Mouse (Mus musculus) CH12.LX (cell line): ENCODE results near the gene Dync2li1. TPM values are rescaled to one million over a fixed set of nuclear protein-coding genes. Genes with fewer than 3 reads are reported as not detected.
A peak's percentile ranks its signal among the peaks of the same experiment; 100 is the strongest.

Experiments
- DNase-seq: peaks from one replicate; pipeline ENCODE4 v3.0.0-alpha.2; 2013; ENCODE audit errors: extremely low read depth
- H3K27ac ChIP-seq: 2 replicates; pipeline ENCODE4 v1.5.1; 2012; ENCODE audit warnings: low read depth, mild to moderate bottlenecking, control low read depth, moderate library complexity; ENCODE audit not compliant: insufficient read depth
- H3K27me3 ChIP-seq: replicated peaks from 2 replicates; pipeline ENCODE3; 2012; ENCODE audit warnings: inconsistent platforms
- H3K36me3 ChIP-seq, 2 experiments: replicated peaks in 1 of 2; 2 replicates each; pipeline versions ENCODE3 to v1.6.1; 2012; ENCODE audit warnings: inconsistent platforms in 1 of 2, low read length in 1 of 2, mild to moderate bottlenecking in 1 of 2, mixed read lengths in 1 of 2, moderate library complexity in 1 of 2; ENCODE audit not compliant: control insufficient read depth in 1 of 2, insufficient read depth in 1 of 2
- H3K4me1 ChIP-seq, 2 experiments: 2 replicates each; pipeline ENCODE4 v1.6.1; 2012; ENCODE audit warnings: inconsistent platforms in 1 of 2, moderate library complexity in 1 of 2; ENCODE audit not compliant: insufficient read depth in 2 of 2, control insufficient read depth in 1 of 2
- H3K4me2 ChIP-seq: 2 replicates; pipeline ENCODE4 v1.6.1; 2012; ENCODE audit warnings: low read depth, mild to moderate bottlenecking, control low read depth; ENCODE audit not compliant: poor library complexity, insufficient read depth, severe bottlenecking
- H3K4me3 ChIP-seq, 3 experiments: fragments of 150-350 bp in 1 of 3; sonication (generic) in 1 of 3; replicated peaks in 1 of 3; 2 replicates each; pipeline versions ENCODE3 to v1.5.1; 2011 to 2012; ENCODE audit warnings: low read depth in 2 of 3, low read length in 2 of 3, mild to moderate bottlenecking in 2 of 3, moderate library complexity in 2 of 3, control low read depth in 1 of 3, improper control_type of control experiment in 1 of 3, inconsistent platforms in 1 of 3, mixed read lengths in 1 of 3; ENCODE audit not compliant: poor library complexity in 1 of 3
- H3K79me2 ChIP-seq: replicated peaks from 2 replicates; pipeline ENCODE4 v1.6.1; 2012; ENCODE audit warnings: mild to moderate bottlenecking, moderate library complexity; ENCODE audit not compliant: control insufficient read depth, poor library complexity, insufficient read depth, severe bottlenecking; ENCODE audit errors: extremely low read depth
- H3K9ac ChIP-seq: 2 replicates; pipeline ENCODE4 v1.6.1; 2012; ENCODE audit warnings: low read depth, mild to moderate bottlenecking, control low read depth, moderate library complexity; ENCODE audit not compliant: insufficient read depth
- H3K9me3 ChIP-seq: replicated peaks from 2 replicates; pipeline ENCODE3; 2012; ENCODE audit warnings: low read length, inconsistent platforms, mixed read lengths
- BHLHE40 ChIP-seq: IDR thresholded peaks from 2 replicates; pipeline ENCODE4 v1.6.1; 2011; ENCODE audit warnings: mild to moderate bottlenecking, low read depth, low read length, improper control_type of control experiment
- CHD1 ChIP-seq: IDR thresholded peaks from 2 replicates; pipeline ENCODE4 v1.6.1; 2012; ENCODE audit warnings: low read depth, low read length, improper control_type of control experiment, inconsistent platforms
- CHD2 ChIP-seq: IDR thresholded peaks from 2 replicates; pipeline ENCODE4 v1.6.1; 2011; ENCODE audit warnings: low read length, improper control_type of control experiment
- ELF1 ChIP-seq: IDR thresholded peaks from 2 replicates; pipeline ENCODE4 v1.6.1; 2014; ENCODE audit warnings: low read depth, mild to moderate bottlenecking, inconsistent platforms, low read length, improper control_type of control experiment
- EP300 ChIP-seq: IDR thresholded peaks from 2 replicates; pipeline ENCODE4 v1.6.1; 2011; ENCODE audit warnings: low read length, improper control_type of control experiment
- ETS1 ChIP-seq: conservative IDR thresholded peaks from 2 replicates; pipeline ENCODE4 v1.6.1; 2012; ENCODE audit warnings: low read depth, mild to moderate bottlenecking, inconsistent platforms, low read length, improper control_type of control experiment, moderate library complexity
- GABPA ChIP-seq: IDR thresholded peaks from 2 replicates; pipeline ENCODE4 v1.6.1; 2012; ENCODE audit warnings: low read depth, low read length, improper control_type of control experiment, inconsistent platforms; ENCODE audit not compliant: insufficient replicate concordance
- IRF4 ChIP-seq: IDR thresholded peaks from 2 replicates; pipeline ENCODE4 v1.6.1; 2014; ENCODE audit warnings: low read depth, mild to moderate bottlenecking, inconsistent platforms, low read length, improper control_type of control experiment
- JUN ChIP-seq: IDR thresholded peaks from 2 replicates; pipeline ENCODE4 v1.6.1; 2011; ENCODE audit warnings: low read depth, mild to moderate bottlenecking, low read length, improper control_type of control experiment, moderate library complexity; ENCODE audit not compliant: insufficient read depth
- JUND ChIP-seq: conservative IDR thresholded peaks from 2 replicates; pipeline ENCODE4 v1.6.1; 2011; ENCODE audit warnings: low read depth, low read length, improper control_type of control experiment
- MEF2A ChIP-seq: IDR thresholded peaks from 2 replicates; pipeline ENCODE4 v1.6.1; 2014; ENCODE audit warnings: low read depth, mild to moderate bottlenecking, inconsistent platforms, low read length, improper control_type of control experiment, borderline replicate concordance
- MXI1 ChIP-seq: IDR thresholded peaks from 2 replicates; pipeline ENCODE4 v1.6.1; 2011; ENCODE audit warnings: mild to moderate bottlenecking, low read depth, low read length, improper control_type of control experiment
- NRF1 ChIP-seq: IDR thresholded peaks from 2 replicates; pipeline ENCODE4 v1.6.1; 2014; ENCODE audit warnings: low read depth, mild to moderate bottlenecking, inconsistent platforms, low read length, improper control_type of control experiment, moderate library complexity
- SIN3A ChIP-seq: IDR thresholded peaks from 2 replicates; pipeline ENCODE4 v1.6.1; 2012; ENCODE audit warnings: low read length, improper control_type of control experiment, inconsistent platforms
- TBP ChIP-seq: conservative IDR thresholded peaks from 2 replicates; pipeline ENCODE4 v1.6.1; 2011; ENCODE audit warnings: low read depth, low read length, improper control_type of control experiment
- TCF12 ChIP-seq: IDR thresholded peaks from 2 replicates; pipeline ENCODE4 v1.6.1; 2014; ENCODE audit warnings: low read depth, mild to moderate bottlenecking, inconsistent platforms, low read length, improper control_type of control experiment
- ZKSCAN1 ChIP-seq: IDR thresholded peaks from 2 replicates; pipeline ENCODE4 v1.6.1; 2012; ENCODE audit warnings: low read depth, inconsistent platforms, low read length, improper control_type of control experiment, borderline replicate concordance
- ZNF384 ChIP-seq: IDR thresholded peaks from 2 replicates; pipeline ENCODE4 v1.6.1; 2012; ENCODE audit warnings: low read depth, low read length, improper control_type of control experiment, inconsistent platforms
- dilution Hi-C: fragments of 300-500 bp; cut with MboI; formaldehyde crosslinking; loops from 2 replicates; pipeline ENCODE4 v1.14.3; 2020; ENCODE audit warnings: low sequenced_read_pairs; ENCODE audit not compliant: extremely low pct_unique_long_range_greater_than_20kb, extremely low pct_ligation_motif_present
- in situ Hi-C: fragments of 300-500 bp; cut with MboI; formaldehyde crosslinking; loops from 3 replicates; pipeline ENCODE4 v1.14.3; 2019; ENCODE audit warnings: low sequenced_read_pairs, low pct_ligation_motif_present, low pct_unique_long_range_greater_than_20kb, mixed read lengths
- polyA plus RNA-seq: library from polyadenylated mRNA; unstranded; fragments of >175 nt; gene quantifications from 2 replicates; pipeline ENCODE4 v1.2.1, GENCODE M21; 2012; ENCODE audit warnings: low read depth; ENCODE audit not compliant: insufficient read length
- total RNA-seq, 2 experiments: library from RNA; depleted of rRNA; stranded (reverse); fragments of 300-350 nt in 1 of 2; fragments of >200 nt in 1 of 2; gene quantifications; 2 replicates each; pipeline ENCODE4 v1.2.3; 2012 to 2014

The Dync2li1 gene
- total and polyA plus RNA-seq, 3 experiments: 7.6 to 12.3 (median 11.7) TPM

DNA sequence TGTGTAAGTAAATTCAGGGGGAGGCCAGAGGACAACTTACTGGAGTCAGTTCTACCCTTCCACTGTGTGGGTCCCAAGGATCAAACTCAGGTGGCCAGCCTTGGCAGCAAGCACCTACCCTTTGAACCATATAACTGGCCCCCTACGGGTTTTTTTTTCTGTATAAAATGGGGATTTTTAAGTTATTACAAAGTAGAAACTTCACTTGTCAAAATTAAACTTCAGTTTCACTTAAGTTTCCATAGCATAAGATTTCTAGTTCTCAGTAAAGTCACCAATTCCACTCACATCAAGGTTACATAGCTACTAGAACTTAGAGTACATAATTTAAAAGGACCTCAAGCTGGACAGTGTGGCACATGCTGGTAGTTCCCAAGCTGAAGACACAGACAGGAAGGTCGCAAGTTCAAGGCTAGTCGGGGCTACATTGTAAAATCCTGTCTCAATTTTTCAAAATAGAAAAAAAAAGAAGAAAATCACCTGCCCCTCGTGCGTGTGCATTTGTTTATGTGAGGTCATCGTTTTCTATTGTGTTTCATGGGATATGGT lies 9.7 kb upstream of the Dync2li1 start:
- Histone ChIP-seq H3K4me1 (peaks cover 22 to 48% of the 10 kb centered on the region in 2 experiments), H3K79me2 (no peaks in the 10 kb centered on the region), H3K36me3 (peaks cover 14% of the 10 kb centered on the region in 2 experiments), H3K27me3 (no peaks in the 10 kb centered on the region), H3K9me3 (peaks cover 10% of the 10 kb centered on the region), H3K27ac (no peak overlapping the region), H3K9ac (no peak overlapping the region), H3K4me2 (no peak overlapping the region), H3K4me3 (no peak overlapping the region)
- TF ChIP-seq TCF12: 0 out of 2 replicates have a peak, but pooled peaks have one; percentile 25
- peak; percentile 52; the same call in 1 of the 2 replicates for TF ChIP-seq IRF4
- TF ChIP-seq CHD2: no peak
- peak; percentile 42; the same call in 1 of the 2 replicates for TF ChIP-seq MEF2A
- no peak for TF ChIP-seq JUND
- peak; percentile 29; the same call in 1 of the 2 replicates for TF ChIP-seq JUN
- 0 out of 2 replicates have a peak, but pooled peaks have one; percentile 42 for TF ChIP-seq EP300
- peak; percentile 50; the same call in 1 of the 2 replicates for TF ChIP-seq ELF1
- TF ChIP-seq BHLHE40: peak; percentile 59
- TF ChIP-seq SIN3A: no peak
- TF ChIP-seq TBP: peak; percentile 94
- peak; percentile 51; the same call in 1 of the 2 replicates for TF ChIP-seq ZNF384
- no peak for DNase-seq
- in situ Hi-C loops (no loop called here), dilution Hi-C loops (no loop called here)

DNA sequence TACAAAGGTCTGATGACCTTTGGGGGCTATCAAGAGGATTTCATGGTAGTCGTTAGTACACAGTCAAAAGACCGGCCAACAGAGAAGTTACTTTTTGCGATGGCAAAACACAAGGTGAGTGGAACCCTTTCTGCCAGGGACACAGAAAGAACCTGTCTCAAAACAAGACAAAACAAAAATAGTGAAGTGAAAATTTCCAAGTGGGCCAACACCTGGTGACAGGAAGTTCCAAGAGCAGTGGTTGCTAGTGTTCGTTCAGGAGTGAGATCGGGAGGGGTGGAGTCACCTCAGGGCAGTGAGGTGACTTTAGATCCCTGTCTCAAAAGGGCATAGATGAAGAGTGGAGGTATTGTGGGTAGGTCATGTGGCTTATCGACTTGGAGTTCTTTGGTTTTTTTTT lies 8.3 kb upstream of the Dync2li1 start:
- TF ChIP-seq TCF12 (peak; percentile 60; the same call in 1 of the 2 replicates), CHD1 (no peak), ZKSCAN1 (no peak), MXI1 (no peak), IRF4 (peak; percentile 56; the same call in 1 of the 2 replicates), ZNF384 (peak; percentile 88), NRF1 (no peak), SIN3A (no peak), ETS1 (0 out of 2 replicates have a peak, but pooled peaks have one; percentile 34), JUN (no peak), ELF1 (peak; percentile 50; the same call in 1 of the 2 replicates), MEF2A (peak; percentile 70; the same call in 1 of the 2 replicates), EP300 (peak; percentile 76), GABPA (no peak)

More for the DNA sequence above, 8.3 kb upstream of the Dync2li1 start:
- Histone ChIP-seq H3K4me2 (peak overlapping the region; percentile 25; the same call in 1 of the 2 replicates), H3K9me3 (peaks cover 10% of the 10 kb centered on the region), H3K79me2 (no peaks in the 10 kb centered on the region), H3K27me3 (no peaks in the 10 kb centered on the region), H3K4me3 (no peak overlapping the region), H3K4me1 (peaks cover 21 to 38% of the 10 kb centered on the region in 2 experiments), H3K9ac (no peak overlapping the region), H3K36me3 (peaks cover 14% of the 10 kb centered on the region in 2 experiments), H3K27ac (no peak overlapping the region)
- dilution Hi-C loops: no loop called here
- DNase-seq: peak; percentile 45
- in situ Hi-C loops: no loop called here
